Mouse (Mus musculus): ENCODE measurements around the gene Gm20390. TPM values are rescaled to one million over a fixed set of nuclear protein-coding genes. Genes with fewer than 3 reads are reported as not detected.

The Gm20390 gene
- total RNA-seq (2021), result 10 to 100 TPM in 1 of 2 experiments, 1 to 10 TPM in 1; 9.9 to 14.6 TPM
- long read RNA-seq, experiment 1, partial matches to known transcripts, result 149 of 161 reads
- long read RNA-seq, experiment 1, other reads (novel, unspliced or antisense), result 12 of 161 reads
- long read RNA-seq, experiment 2, partial matches to known transcripts, result 164 of 173 reads
- long read RNA-seq, experiment 2, other reads (novel, unspliced or antisense), result 9 of 173 reads

DNA sequence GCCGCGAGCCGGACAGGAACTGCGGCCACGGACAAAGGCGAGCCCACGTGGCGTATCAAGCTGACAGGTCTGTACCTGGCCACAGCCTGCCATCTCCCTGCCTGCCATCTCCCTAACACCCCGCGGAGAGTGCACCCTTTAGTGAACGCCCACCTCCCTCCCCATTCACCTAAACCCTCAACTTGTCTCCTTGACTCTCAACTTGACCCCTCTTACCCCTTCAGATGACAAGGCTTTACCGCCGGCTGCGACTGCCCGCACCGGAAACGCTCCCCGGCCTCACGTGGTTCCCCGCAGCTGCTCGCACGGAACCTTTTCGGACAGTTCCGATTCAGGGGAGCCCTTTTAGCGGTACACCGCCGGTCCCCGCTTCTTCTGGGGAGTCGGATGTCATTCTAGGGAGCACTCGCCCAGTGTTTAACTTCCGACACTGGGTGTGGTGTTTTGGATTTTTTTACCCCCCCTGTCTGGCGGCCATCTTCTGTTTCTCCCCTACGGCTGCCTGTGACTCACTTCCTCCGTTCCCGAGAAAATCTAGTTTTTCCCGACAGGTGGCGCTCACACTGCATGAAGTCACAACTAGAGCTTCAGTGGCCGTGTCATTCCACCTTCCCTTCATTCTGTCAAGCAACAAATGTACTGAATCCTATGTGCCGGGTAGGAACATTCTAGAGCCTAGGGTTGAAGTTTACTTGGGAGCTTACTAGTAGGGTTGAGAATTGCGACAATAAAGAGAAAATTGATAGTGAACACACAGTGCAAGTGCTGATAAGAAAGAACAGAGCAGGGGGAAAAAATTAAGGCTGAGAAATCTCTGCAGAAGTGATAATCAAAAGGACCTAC is at the start of gene Gm20390, which contains the start of gene Nme1:
TSS of gene Gm20390 (minus strand) at position 289 of the 843 bp plus-strand sequence.
TSS of gene Nme1 (minus strand) at position 517 of the 843 bp plus-strand sequence.
- peak; percentile 93 to 95 for DNase-seq
- intact Hi-C loops (cut with DNase I), result loop anchor here (2.0 kb wide), 1 partner anchor 119 kb away; no protein-coding TSS in a partner anchor

DNA sequence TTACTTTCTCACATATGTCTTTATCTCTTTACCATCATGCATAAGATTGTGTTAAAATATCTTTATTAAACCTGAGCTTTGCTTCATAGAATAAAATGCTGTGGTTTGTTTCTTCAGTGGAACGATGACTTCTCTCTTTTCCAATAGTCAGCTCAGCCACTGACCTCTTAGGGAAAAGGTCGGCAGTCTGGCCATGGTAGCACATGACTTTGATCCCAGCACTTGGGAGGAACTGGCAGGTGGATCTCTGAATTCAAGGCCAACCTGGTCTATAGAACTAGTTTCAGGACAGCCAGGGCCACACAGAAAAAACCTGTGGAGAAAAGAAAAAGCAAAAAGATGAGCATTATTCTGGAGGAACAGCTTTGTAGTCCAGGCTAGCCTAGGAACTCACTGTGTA is 35.3 kb upstream of the Gm20390 start:
- no peak for DNase-seq
- intact Hi-C loops (cut with DNase I), result no loop called here

DNA sequence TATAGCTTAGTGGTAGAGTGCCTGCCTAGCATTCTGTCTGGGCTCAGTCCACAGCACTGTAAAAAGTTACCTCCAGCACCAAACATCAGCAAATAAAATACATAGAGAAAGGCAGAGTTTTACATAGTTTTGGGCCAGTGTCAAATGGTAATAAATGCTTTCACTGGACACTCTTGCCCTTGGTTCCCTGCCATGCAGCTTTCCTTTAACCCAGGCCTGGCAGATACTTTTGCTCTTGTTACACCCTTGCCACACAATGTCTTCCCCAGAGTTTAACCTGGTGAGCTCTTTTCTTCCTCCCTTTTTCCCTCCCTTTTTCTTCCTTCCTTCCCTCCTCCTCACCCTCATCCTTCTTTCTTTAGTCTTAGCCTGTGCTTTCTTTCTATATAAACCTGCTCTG is 31.2 kb upstream of the Gm20390 start:
- no peak for DNase-seq
- intact Hi-C loops (cut with DNase I), result loop anchor here (5.0 kb wide), 1 partner anchor 42 kb away; the partner anchor contains the start of gene Nme2

DNA sequence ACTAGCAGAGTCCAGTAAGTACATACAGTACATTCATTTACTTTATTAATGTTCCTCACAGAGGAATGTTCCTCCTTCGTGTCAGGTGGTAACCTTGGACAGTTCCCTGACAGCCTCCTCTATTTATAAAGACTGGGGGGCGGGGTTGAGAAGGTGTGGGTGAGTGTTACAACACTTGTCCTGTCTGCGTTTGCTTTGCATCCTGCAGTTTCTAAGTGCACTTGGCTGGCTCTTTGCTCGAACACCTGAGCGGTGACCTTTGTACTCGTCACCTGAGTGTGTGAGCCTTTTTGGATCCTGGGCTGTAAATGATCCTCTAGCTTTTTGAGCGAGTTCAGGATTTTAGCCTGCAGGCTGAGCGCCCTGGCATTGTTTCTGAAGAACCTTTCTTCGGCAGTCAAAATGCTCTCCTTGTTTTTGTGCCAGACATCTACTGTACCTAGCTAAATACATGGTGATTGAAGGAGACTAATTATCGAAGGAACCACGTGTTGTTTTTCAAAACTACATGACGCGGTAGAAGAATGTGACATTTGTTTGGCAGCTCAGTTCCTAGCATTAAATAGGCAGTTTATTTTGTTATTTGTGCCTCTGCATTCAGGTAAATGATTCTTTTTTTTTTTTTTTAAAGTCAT is 29.2 kb upstream of the Gm20390 start:
- intact Hi-C loops (cut with DNase I), result loop anchor here (5.0 kb wide), 1 partner anchor 40 kb away; the partner anchor contains the start of gene Nme2
- peak in 1 of 2 experiments; percentile 14 for DNase-seq

DNA sequence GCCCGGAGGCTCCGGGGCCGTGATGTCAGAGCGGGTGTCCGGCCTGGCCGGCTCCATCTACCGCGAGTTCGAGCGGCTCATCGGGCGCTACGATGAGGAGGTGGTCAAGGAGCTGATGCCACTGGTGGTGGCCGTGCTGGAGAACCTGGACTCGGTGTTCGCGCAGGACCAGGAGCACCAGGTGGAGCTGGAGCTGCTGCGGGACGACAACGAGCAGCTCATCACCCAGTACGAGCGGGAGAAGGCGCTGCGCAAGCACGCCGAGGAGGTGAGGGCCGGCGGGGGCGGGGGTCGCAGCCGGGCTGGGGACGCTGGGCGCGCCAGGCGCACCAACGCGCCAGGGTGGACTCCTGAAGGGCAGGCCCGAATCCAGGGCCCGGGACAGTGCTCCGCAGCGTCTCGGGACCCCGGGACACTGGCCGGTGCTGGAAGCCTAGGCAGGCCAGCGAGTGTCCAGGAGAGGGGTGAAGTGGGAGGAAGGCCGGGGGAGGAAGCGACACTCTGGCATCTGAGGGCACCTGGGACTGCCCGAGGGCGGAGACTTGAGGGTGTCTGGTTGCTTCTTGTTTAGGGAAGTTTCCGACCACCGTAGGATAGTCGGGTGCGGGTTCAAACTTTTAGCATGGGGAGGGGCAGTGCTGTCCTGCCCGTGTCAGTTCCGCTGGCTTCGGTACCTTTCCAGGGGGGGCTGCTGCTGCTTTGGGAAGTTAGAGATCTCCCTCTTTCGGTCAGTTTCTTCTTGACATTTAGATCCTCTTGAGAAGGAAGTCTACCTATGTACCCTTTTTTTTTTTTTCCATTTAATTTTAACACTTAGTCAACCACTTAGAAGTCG is 28.4 kb upstream of the Gm20390 start:
- intact Hi-C loops (cut with DNase I), result loop anchor here (5.0 kb wide), 1 partner anchor 39 kb away; the partner anchor contains the start of gene Nme2
- DNase-seq, result peak; percentile 48 to 67

DNA sequence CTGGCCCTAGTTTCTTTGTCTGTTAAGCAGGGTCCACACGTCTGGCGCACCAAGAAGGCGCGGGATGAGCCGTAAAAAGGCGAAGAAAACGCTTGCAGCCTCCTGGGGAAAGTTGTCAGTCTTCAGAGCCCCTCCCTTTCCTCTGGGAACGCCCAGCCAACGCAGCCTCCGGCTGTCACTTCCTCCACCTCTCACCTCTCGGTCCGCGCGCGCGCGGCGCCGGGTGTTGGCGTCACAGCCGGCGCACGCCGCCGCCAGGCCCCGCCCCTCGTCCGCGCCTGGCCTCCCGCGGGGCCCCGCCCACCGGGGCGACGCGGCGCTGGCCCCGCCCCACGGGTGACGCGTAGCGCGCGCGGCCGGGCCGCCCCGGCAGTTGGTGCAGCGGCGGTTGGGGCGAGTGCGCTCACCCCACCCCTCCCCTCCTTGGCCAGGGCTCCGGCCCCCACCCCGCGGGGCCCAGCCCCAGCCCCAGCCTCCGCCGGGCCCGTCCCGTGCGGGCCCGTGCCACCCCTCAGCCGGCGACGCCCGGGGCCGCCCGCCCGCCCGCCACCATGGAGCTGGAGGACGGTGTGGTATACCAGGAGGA is 27.7 kb upstream of the Gm20390 start, which contains the start of gene Spag9:
TSS of gene Spag9 (plus strand) at position 372 of the 586 bp plus-strand sequence.
- DNase-seq, result peak; percentile 85 to 92
- intact Hi-C loops (cut with DNase I), result loop anchor here (1.0 to 5.0 kb wide), 2 partner anchors 27 to 39 kb away; partner anchors contain the start of gene Nme2

DNA sequence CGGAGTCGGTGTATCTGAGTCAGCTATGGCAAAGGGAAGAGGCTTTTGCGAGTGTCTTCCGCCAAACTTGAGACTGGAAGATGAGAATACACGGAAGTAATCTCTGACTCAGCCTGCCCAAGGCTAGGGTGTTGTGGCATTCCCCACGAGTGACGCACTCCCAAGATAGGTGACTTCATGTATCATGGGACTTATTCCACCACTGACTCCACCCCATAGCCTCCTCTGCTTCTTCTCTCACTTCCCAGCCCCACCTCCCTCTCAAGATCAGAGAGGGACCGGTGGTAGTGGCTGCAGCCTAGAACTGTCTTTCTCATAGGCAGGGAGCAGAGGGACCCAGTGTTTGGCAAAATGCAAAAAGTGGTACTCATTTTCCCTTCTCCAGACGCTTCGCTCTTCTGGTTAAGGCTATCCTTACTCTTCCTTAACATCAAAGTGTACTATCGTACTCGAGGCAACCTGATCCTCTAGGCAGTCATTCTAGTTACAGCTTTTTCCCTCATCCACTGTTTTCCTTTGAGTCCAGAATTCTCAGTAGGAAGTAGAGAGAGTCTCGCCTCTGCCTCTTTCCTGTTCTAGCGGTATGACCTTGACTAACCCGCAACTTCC is 27.1 kb upstream of the Gm20390 start:
- intact Hi-C loops (cut with DNase I), result loop anchor here (1.0 to 5.0 kb wide), 2 partner anchors 26 to 38 kb away; partner anchors contain the start of gene Nme2

DNA sequence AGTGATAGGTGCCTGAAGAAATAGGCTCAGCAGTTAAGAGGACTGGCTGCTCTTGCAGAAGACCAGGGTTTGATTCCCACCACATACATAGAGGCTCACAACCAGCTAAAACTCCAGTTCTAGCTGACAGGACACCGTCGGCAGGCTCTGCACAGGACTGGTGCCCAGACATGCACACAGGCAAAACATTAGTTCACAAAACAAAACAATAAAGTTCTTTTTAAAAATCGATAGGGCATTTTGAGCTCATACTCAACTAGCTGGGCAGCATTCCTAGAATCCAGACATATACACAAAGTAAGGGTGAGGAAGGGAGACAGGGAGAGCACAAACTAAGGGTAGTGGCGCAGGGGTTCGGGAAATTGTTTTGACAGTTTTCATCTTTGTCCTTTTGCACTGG is 26.4 kb upstream of the Gm20390 start:
- DNase-seq, result no peak
- intact Hi-C loops (cut with DNase I), result no loop called here

More for the DNA sequence above, 27.1 kb upstream of the Gm20390 start:
- DNase-seq, result peak; percentile 68 to 83

DNA sequence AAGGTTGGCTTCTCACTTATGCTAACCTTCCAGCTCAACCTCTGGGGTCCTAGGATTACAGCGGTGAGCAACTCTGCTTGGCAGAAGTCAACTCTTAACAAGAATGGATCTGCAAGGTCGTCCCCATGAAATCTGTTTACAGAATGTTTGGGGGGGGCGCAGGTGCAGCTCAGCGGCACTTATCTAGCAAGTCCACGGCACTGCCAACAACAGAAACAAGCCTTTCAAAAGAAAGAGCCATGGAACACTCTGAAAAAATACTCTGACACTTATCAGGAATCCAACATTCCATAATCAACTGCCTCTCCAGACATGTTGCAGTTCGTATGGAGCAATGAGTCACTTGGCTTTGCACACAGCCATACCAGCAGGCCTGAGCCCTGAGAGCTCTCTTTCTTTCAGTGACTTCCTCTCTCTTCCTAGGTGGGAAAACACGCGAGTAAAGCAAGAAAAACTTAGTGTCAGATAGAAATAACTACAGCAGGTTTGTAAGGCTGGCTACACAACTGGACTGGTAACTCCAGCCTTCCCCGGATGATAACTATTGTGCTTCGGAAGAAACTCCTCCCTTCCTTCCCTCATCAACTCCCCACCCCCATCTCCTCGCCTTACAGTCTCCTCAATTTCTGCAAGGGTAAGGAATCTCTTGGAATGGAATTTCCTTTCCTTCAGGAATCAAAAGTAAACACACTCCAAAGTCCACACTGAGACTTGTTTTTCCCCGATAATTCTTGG is 20.4 kb upstream of the Gm20390 start:
- no peak for DNase-seq
- intact Hi-C loops (cut with DNase I), result no loop called here

DNA sequence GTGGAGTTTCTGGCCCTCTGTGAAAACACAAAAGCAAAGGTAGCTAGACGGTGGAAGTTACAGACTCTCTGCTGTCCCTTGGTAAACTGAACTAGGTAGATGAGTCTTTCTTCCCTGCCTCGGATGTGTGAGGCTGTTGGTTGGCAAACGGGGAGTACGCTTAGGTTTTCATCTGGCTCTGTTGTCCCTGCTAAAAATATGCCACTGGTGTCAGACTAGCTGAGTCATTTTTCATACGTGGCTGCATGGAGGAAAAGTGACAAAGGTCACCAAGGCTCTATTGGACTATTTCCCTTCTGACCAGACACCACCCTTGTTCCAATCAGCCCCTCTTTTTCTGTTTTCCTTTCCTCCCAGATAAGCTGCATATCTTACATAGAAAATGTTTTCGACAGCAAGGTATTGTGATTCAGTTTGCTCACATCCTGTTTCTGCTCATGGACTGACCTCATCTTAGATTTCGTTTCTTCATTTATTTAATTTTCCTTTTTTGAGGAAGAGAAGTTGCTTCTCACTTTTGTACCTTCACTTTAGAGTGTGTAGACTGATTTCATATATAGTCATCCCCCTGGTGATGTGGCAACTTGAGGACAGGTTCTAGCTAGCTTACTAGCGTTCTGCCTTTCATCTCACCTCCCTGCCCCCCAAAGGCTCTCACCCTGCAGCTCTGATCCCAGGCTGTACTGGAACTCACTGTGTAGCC is 19.7 kb upstream of the Gm20390 start:
- intact Hi-C loops (cut with DNase I), result no loop called here
- DNase-seq, result peak in 1 of 2 experiments; percentile 21

DNA sequence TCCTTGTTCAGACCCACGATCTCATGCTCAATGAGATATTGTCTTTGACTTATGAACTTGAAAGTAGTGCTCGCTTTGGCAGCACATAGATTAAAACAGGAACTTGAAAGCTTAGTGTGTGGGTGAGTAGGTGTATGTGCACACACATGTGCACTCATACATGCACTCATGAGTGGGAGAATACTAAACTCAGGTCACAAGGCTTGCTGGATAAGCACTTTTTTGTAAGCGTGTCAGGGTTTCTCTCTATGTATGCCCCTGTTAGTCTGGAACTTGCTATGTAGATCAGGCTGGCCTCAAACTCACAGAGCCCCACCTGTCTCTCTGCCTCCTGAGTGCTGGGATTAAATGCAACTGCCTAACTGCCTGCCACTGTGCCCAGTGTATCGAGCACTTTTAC is 18.9 kb upstream of the Gm20390 start:
- intact Hi-C loops (cut with DNase I), result no loop called here
- DNase-seq, result no peak

DNA sequence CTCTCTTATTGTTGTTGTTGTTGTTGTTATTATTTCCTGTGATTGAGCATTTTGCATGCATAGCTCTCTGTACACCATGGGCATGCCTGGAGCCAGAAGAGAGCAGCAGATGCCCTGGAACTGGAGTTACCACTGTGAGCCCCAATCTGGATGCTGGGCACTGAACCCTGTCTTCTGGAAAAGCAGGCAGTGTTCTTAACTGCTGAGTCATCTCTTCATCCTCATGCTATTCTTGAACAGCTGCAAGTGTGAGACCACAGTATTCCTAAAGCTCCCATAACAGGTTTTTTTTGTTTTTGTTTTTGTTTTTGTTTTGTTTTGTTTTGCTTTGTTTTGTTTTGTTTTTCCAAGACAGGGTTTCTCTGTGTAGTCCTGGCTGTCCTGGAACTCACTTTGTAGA is 18.2 kb upstream of the Gm20390 start:
- intact Hi-C loops (cut with DNase I), result no loop called here
- DNase-seq, result no peak

DNA sequence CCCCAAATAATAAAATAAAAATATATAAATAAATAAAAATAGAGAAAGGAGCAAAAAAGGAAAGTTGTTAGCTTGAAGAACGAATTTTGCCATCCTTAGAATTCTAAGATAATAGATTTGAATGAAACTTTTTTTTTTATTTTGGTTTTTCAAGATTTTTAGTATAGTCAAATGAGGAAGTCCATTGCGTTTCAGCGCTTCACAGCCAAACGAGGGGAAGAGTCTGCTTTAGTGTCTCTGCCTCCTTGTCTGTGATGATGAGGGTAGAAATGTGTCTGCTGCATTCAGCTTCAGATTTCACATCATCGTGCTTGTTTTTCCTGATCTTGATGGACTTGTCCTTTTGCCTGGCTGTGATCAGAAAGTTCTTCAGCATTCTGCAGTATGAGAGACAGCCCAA is 17.2 kb upstream of the Gm20390 start:
- intact Hi-C loops (cut with DNase I), result no loop called here
- no peak for DNase-seq

DNA sequence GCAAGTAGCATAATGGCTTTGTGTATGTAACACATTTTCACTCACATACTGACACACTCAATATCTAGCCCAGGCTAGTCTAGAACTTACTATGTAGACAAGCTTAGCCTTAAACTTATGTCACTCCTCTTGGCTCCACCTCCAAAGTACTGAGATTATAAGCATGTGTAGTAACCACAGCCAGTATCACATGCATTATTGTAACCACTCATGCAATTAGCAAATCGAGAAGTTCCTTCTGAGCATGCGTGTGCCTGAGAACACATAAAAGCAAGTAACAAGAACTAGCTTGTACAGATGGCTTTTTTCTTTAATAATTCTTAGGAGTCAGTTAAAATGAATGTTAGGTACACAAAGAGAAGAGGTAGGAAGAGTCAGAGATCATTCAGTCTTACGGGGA is 16.5 kb upstream of the Gm20390 start:
- intact Hi-C loops (cut with DNase I), result no loop called here
- no peak for DNase-seq

DNA sequence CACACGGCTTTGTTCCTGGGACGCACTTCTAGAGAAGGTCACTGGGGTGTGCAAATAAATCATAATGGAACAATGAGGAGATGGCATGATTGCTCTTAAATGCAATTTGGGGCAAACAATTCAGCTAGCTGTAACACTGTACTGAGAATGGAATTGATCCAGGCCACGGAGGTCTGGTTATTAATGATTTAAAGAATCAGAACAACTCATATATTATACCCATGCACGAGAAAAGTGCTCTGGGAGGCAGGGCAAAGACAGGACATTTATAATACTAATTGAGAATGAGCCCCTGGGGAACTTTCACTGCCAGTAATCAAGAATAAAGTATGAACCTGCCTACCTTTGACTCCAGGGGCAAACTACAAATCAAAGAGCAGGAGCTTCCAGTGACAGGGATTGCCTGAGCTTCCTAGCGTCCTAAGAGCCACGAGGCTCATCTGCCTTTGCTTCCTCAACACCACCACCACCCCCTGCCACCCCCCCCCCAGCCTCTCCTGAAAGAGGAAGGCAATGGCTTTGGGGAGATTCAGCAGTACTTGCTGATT is 11.5 kb upstream of the Gm20390 start:
- intact Hi-C loops (cut with DNase I), result no loop called here
- no peak for DNase-seq

DNA sequence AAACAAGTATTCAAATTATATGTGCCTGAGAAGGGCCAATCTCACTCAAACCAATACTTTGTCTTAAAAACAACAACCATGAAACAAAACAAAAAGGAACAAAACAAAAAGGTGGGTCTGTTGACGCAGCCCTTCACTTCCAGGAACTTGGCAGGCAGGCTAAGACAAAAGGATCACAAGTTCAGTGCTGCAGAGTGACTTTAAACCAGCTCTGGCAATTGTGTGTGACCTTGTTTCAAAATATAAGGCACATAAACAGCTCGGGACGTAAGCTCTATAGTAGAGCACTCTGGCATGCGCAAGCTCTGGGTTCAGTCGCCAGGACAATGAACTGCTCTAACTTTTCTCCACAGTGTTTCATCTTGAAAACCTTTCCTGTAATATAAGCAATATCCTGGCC is 4.9 kb upstream of the Gm20390 start:
- intact Hi-C loops (cut with DNase I), result no loop called here
- DNase-seq, result no peak

DNA sequence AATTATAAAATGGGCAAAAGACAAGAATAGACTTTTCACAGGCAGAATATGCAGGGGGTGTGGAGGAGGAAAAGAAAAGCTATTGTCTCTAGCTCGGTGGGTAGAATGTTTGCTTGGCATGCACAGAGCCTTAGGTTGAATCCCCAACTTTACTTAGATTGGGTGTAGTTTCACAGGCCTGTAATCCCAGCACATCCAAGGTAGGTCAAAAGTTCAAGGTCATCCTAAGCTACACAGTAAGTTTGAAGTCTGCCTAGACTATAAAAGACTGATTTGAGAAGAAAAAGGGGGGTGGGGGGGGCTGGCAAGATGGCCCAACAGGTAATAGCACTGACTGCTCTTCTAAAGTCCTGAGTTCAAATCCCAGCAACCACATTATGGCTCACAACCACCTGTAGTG is 1.7 kb upstream of the Gm20390 start:
- intact Hi-C loops (cut with DNase I), result loop anchor here (1.0 to 2.0 kb wide), 2 partner anchors 26 to 117 kb away; no protein-coding TSS in a partner anchor
- DNase-seq, result no peak

Data from gastrocnemius, postnatal 36 days (tissue).